In genomic region chr14:9403688-9404087, GRCm38 (mm10) we compare ENCODE assay signal across 16 mouse cellular contexts.
"Had no signal": no experiment of that assay in that cellular context is flagged by ENCODE, and none has a peak within 500 bp of the region (broad histone marks: within the 10 kb centered on the region; RNA-seq: fewer than 3 reads in every experiment).

No protein-coding gene starts in this region.

- H3K27ac ChIP-seq: neural tube, embryonic 13.5 days; neural tube, embryonic 15.5 days; stomach, embryonic 15.5 days; stomach, postnatal 0 days had no signal

- H3K4me3 ChIP-seq: neural tube, embryonic 13.5 days; neural tube, embryonic 15.5 days; stomach, embryonic 15.5 days had no signal

- H3K4me2 ChIP-seq: neural tube, embryonic 13.5 days; neural tube, embryonic 15.5 days; stomach, embryonic 15.5 days had no signal

- H3K9me3 ChIP-seq: neural tube, embryonic 13.5 days; neural tube, embryonic 15.5 days; stomach, embryonic 15.5 days had no signal

- H3K36me3 ChIP-seq: neural tube, embryonic 13.5 days; neural tube, embryonic 15.5 days; stomach, embryonic 15.5 days had no signal

- H3K27me3 ChIP-seq: neural tube, embryonic 13.5 days; neural tube, embryonic 15.5 days; stomach, embryonic 15.5 days had no signal

- H3K9ac ChIP-seq: neural tube, embryonic 13.5 days; neural tube, embryonic 15.5 days; stomach, embryonic 15.5 days had no signal

- DNase-seq: retina, postnatal 1 day; right cerebral cortex, adult 18-20 months; right cerebral cortex, postnatal 14 days; right cerebral cortex, postnatal 25 days; right cerebral cortex, postnatal 4 days; spleen, adult 18-20 months; thymus, adult 18-20 months; thymus, adult 2 months; thymus, postnatal 14 days; thymus, postnatal 25 days; thymus, postnatal 36 days; thymus, postnatal 4 days had no signal

- H3K4me1 ChIP-seq: neural tube, embryonic 13.5 days; neural tube, embryonic 15.5 days; stomach, embryonic 15.5 days had no signal
